Mouse (Mus musculus): ENCODE results near the gene Ruvbl1. TPM values are rescaled to one million over a fixed set of nuclear protein-coding genes. Genes with fewer than 3 reads are reported as not detected.

Gene Ruvbl1
- polyA plus RNA-seq, 1 experiment from 2014 or later = 30.6 TPM

DNA sequence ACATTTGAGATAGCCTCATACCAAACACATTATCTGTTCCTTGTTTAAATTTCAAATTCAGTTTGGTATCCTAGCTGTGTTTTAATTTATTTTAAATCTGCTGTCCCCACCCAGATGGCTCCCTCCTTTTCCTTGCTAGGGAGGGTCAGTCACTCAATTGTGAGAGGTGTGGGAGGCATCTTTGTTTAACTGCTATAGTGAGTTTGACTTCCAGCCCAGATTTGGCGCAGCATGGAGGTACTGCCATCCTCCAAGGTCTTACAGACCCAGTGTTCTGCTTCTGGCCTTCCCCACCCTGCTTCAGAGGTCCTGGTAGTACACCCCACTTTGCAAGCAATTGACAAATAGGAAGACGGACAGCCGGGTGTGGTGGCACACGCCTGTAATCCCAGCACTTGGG lies 58.8 kb downstream of the Ruvbl1 start:
- Histone ChIP-seq H3K9me3 (ENCODE audit: control insufficient read depth) (no peaks in the 10 kb centered on the region), H3K9ac (ENCODE audit: low read depth, low read length) (no peak overlapping the region), H3K27me3 (replicated peaks; ENCODE audit: control insufficient read depth, insufficient read depth, low read length) (no peaks in the 10 kb centered on the region), H3K4me2 (replicated peaks; ENCODE audit: low read depth) (no peak overlapping the region), H3K4me1 (replicated peaks; ENCODE audit: control insufficient read depth, insufficient read depth, low read length) (no peaks in the 10 kb centered on the region), H3K27ac (ENCODE audit: low read depth, low read length) (no peak overlapping the region), H3K4me3 (ENCODE audit: low read depth, low read length) (no peak overlapping the region), H3K36me3 (ENCODE audit: control insufficient read depth, insufficient read depth) (no peaks in the 10 kb centered on the region)
- TF ChIP-seq CTCF (IDR thresholded peaks at IDR 0.05; ENCODE audit: low read depth) = no peak
- WGBS = 92% methylated on average over 4 of the region's 4 CpGs
- ATAC-seq = no peak

DNA sequence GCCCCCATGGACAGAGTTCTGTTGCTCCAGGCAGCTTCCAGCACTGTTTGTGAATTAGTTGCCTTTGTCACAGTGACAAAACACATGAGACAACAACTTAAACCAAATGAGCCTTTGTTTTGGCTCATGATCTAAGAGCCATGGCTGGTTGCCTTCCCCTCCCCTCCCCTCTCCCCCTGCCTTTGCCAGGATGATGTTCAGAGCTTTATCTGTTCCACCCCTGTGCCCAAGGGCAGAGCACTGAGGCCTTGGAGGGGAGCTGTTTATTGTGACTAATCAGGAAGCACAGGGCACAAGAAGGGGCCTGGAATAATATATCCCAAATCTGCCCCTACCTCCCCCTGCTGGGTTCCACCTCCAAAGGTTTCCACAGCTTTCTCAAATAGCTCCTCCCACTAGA lies 65.1 kb downstream of the Ruvbl1 start:
- H3K9ac ChIP-seq (ENCODE audit: low read depth, low read length) = no peak overlapping the region
- no peak overlapping the region for H3K27ac ChIP-seq (ENCODE audit: low read depth, low read length)
- no peak overlapping the region for H3K4me2 ChIP-seq (replicated peaks; ENCODE audit: low read depth)
- no peaks in the 10 kb centered on the region for H3K36me3 ChIP-seq (ENCODE audit: control insufficient read depth, insufficient read depth)
- H3K27me3 ChIP-seq (replicated peaks; ENCODE audit: control insufficient read depth, insufficient read depth, low read length) = no peaks in the 10 kb centered on the region
- ATAC-seq = no peak
- H3K4me3 ChIP-seq (ENCODE audit: low read depth, low read length) = no peak overlapping the region
- no peaks in the 10 kb centered on the region for H3K4me1 ChIP-seq (replicated peaks; ENCODE audit: control insufficient read depth, insufficient read depth, low read length)
- no peaks in the 10 kb centered on the region for H3K9me3 ChIP-seq (ENCODE audit: control insufficient read depth)
- TF ChIP-seq CTCF (IDR thresholded peaks at IDR 0.05; ENCODE audit: low read depth) = no peak

DNA sequence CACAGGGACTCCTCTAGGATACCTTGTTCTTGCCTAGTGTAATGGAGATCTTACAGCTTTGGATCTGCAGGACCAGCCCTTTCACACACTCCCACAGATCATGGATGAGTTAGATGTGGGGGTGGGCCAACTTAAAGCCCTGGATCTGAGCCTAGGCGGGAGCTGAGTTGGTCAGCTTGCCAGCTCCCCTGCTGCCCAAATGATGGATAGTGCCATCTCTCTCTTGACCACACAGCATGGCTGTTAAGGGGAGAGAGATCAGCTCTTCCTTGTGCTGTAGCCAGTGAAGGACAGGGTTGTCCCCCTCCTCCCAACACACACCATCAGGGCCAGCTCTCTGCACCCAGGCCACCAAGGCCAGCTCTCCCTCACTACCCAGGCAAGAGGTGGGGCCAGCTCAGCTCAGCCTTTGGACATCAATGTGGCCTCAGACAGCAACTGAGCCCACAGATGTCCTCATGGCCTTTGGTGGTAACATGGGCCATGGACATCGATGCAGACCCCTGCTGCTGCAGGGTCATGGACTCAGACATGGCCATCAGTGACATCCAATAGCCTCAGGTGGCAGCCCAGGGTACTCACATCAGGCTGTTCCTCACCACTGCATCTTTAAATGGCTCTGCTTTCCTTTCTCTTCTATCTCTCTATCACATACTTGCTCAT lies 75.0 kb downstream of the Ruvbl1 start:
- TF ChIP-seq CTCF (IDR thresholded peaks at IDR 0.05; ENCODE audit: low read depth) = no peak
- H3K27ac ChIP-seq (ENCODE audit: low read depth, low read length) = no peak overlapping the region
- no peak overlapping the region for H3K9ac ChIP-seq (ENCODE audit: low read depth, low read length)
- H3K4me1 ChIP-seq (replicated peaks; ENCODE audit: control insufficient read depth, insufficient read depth, low read length) = no peaks in the 10 kb centered on the region
- 0 out of 2 replicates have a peak, but pooled peaks cover under 1% of the 10 kb centered on the region for H3K27me3 ChIP-seq (replicated peaks; ENCODE audit: control insufficient read depth, insufficient read depth, low read length)
- H3K36me3 ChIP-seq (ENCODE audit: control insufficient read depth, insufficient read depth) = no peaks in the 10 kb centered on the region
- H3K4me2 ChIP-seq (replicated peaks; ENCODE audit: low read depth) = no peak overlapping the region
- no peaks in the 10 kb centered on the region for H3K9me3 ChIP-seq (ENCODE audit: control insufficient read depth)
- WGBS = 74% methylated on average over 2 of the region's 2 CpGs
- ATAC-seq = no peak
- no peak overlapping the region for H3K4me3 ChIP-seq (ENCODE audit: low read depth, low read length)

DNA sequence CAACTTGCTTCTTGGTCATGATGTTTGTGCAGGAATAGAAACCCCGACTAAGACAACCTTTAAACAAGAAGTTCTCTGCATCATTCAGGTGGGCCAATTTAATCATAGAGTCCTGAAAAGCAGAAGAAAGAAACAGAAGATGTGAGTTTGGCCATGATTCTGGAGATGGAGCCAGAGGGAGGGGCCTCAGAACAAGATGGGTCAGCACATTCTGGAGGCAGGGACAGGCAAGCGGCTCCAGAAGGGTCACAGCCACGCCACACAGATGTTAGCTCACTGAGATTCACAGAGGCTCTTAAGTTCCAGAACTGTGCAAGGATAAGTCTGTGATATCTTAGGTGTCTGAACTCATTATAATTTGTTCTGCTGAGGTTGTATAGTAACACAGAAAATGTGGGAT lies 79.0 kb downstream of the Ruvbl1 start:
- H3K4me3 ChIP-seq (ENCODE audit: low read depth, low read length) = no peak overlapping the region
- WGBS = 68% methylated on average over 3 of the region's 3 CpGs
- TF ChIP-seq CTCF (IDR thresholded peaks at IDR 0.05; ENCODE audit: low read depth) = no peak
- peaks cover 16% of the 10 kb centered on the region; the same call in 1 of the 2 replicates for H3K27me3 ChIP-seq (replicated peaks; ENCODE audit: control insufficient read depth, insufficient read depth, low read length)
- no peak for ATAC-seq
- H3K9me3 ChIP-seq (ENCODE audit: control insufficient read depth) = no peaks in the 10 kb centered on the region
- no peak overlapping the region for H3K9ac ChIP-seq (ENCODE audit: low read depth, low read length)
- H3K4me2 ChIP-seq (replicated peaks; ENCODE audit: low read depth) = no peak overlapping the region
- H3K4me1 ChIP-seq (replicated peaks; ENCODE audit: control insufficient read depth, insufficient read depth, low read length) = no peaks in the 10 kb centered on the region
- H3K27ac ChIP-seq (ENCODE audit: low read depth, low read length) = no peak overlapping the region
- no peaks in the 10 kb centered on the region for H3K36me3 ChIP-seq (ENCODE audit: control insufficient read depth, insufficient read depth)

DNA sequence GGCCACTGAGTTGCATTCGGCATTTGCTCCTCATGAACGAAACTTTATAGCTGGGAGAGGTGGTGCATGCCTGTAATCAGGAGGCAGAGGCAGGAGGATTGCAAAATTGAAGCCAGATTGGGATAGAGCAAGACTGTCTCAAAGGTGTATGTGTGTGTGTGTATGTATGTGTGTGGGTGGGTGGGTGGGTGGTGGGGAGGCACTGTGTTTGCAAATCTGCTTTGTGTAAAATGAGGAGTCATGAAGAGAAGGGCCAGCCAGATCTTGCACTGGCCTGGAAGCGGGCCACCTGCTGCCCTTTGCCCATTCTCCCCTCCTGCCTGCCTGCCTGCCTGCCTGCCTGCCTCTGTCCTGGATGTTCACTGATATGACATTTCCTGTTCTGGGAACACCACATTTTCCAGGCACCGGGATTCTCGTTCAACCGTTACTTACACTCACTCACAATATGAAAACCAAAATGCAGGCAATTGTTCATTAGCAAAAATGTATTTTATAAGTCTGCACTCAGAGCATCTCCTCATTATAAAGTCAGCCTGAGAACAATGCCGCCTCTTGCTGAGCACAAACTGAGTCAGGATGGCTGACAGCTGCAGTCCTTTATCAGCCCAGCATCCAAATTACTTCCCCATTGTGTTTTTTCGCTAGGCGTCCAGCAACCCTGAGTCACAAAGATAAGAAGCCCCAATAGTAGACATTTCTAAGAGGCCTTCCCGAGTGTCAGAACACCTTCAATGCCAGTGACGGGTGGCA lies 79.6 kb downstream of the Ruvbl1 start:
- Histone ChIP-seq H3K9me3 (ENCODE audit: control insufficient read depth) (no peaks in the 10 kb centered on the region), H3K4me3 (ENCODE audit: low read depth, low read length) (no peak overlapping the region), H3K36me3 (ENCODE audit: control insufficient read depth, insufficient read depth) (no peaks in the 10 kb centered on the region), H3K9ac (ENCODE audit: low read depth, low read length) (no peak overlapping the region), H3K4me2 (replicated peaks; ENCODE audit: low read depth) (no peak overlapping the region), H3K27me3 (replicated peaks; ENCODE audit: control insufficient read depth, insufficient read depth, low read length) (peaks cover 16% of the 10 kb centered on the region; the same call in 1 of the 2 replicates), H3K27ac (ENCODE audit: low read depth, low read length) (no peak overlapping the region), H3K4me1 (replicated peaks; ENCODE audit: control insufficient read depth, insufficient read depth, low read length) (no peaks in the 10 kb centered on the region)
- ATAC-seq = no peak
- 38% methylated on average over 11 of the region's 11 CpGs for WGBS
- no peak for TF ChIP-seq CTCF (IDR thresholded peaks at IDR 0.05; ENCODE audit: low read depth)

DNA sequence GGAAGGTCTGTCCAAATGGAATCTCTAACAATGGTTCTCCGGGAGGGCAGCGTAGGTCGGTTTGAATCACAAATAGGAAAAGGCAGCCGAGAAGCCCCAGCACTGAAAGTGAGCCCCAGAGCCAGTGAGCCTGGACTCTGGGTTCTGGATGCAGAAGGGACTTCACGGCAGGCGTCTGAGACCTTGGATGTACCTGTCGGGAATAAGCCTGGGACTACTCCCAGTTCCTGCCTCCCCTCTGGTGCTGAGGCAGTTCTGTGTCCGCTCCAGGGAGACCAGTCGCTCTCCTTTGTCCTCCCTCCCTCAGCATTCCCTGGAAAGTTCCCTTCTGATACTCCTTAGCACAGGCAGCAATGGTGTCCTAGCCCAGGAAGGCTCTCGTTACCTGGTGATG lies 80.2 kb downstream of the Ruvbl1 start:
- 38% methylated on average over 10 of the region's 10 CpGs for WGBS
- no peaks in the 10 kb centered on the region for H3K9me3 ChIP-seq (ENCODE audit: control insufficient read depth)
- H3K9ac ChIP-seq (ENCODE audit: low read depth, low read length) = no peak overlapping the region
- H3K27me3 ChIP-seq (replicated peaks; ENCODE audit: control insufficient read depth, insufficient read depth, low read length) = peaks cover 16% of the 10 kb centered on the region; the same call in 1 of the 2 replicates
- no peak for TF ChIP-seq CTCF (IDR thresholded peaks at IDR 0.05; ENCODE audit: low read depth)
- H3K4me2 ChIP-seq (replicated peaks; ENCODE audit: low read depth) = no peak overlapping the region
- no peaks in the 10 kb centered on the region for H3K36me3 ChIP-seq (ENCODE audit: control insufficient read depth, insufficient read depth)
- H3K4me3 ChIP-seq (ENCODE audit: low read depth, low read length) = no peak overlapping the region
- no peaks in the 10 kb centered on the region for H3K4me1 ChIP-seq (replicated peaks; ENCODE audit: control insufficient read depth, insufficient read depth, low read length)
- no peak for ATAC-seq
- H3K27ac ChIP-seq (ENCODE audit: low read depth, low read length) = no peak overlapping the region

Other genes with a start within 250 kb of the Ruvbl1 start
- gene Dnajb8, start 243.1 kb upstream of the Ruvbl1 start, polyA plus RNA-seq (2015; fragmentation: Nextera tagmentation; extraction: Ambion mirVana) = not detected in 2 replicates
- gene Eefsec, start 18.9 kb upstream of the Ruvbl1 start, polyA plus RNA-seq (2015; fragmentation: Nextera tagmentation; extraction: Ambion mirVana) = 32.8 and 35.9 TPM in 2 replicates
- 126 and 129 TPM in 2 replicates for gene Sec61a1, start 53.5 kb downstream of the Ruvbl1 start, polyA plus RNA-seq (2015; fragmentation: Nextera tagmentation; extraction: Ambion mirVana)
- 0.12 and 0.27 TPM in 2 replicates for gene Kbtbd12, start 172.5 kb downstream of the Ruvbl1 start, polyA plus RNA-seq (2015; fragmentation: Nextera tagmentation; extraction: Ambion mirVana)

Measured in intestine, postnatal 0 days (tissue).